Mouse (Mus musculus) layer of hippocampus, adult 11-12 months (tissue): ENCODE data around the gene Elovl6.

ENCODE experiments used
- DNase-seq: peaks from one replicate; pipeline ENCODE4 v3.0.0; 2022; ENCODE audit warnings: low spot score

Gene Elovl6

DNA sequence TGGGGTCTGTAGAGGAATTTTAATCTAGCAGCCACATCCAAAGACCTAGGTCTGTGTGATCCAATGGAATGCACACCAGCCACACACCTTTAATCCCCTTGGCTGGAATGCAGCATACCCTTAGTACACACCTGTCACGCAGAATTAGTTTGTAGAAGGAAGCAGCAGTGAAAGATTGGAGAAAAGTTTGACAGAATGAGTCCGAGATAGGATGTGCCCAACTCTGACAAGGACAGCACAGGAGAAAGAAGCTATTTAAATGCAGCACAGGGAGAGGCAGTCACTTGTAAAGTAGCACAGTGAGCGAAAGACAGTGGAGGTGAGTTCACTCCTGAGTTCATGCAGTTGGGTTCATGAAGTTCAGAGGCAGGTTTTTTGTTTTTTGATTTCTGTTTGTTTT lies 11.2 kb downstream of the Elovl6 start:
- DNase-seq = no peak

- DNase-seq = no peak
Measured at GRCm38 (mm10) chr3:129544217-129544616, 12.1 kb downstream of the Elovl6 start.

- no peak for DNase-seq
Measured at GRCm38 (mm10) chr3:129545228-129545627, 13.1 kb downstream of the Elovl6 start.

- no peak for DNase-seq
Measured at GRCm38 (mm10) chr3:129545801-129546200, 13.6 kb downstream of the Elovl6 start.

- no peak for DNase-seq
Measured at GRCm38 (mm10) chr3:129547837-129548435, 15.8 kb downstream of the Elovl6 start.

- DNase-seq = no peak
Measured at GRCm38 (mm10) chr3:129548760-129549159, 16.6 kb downstream of the Elovl6 start.

- DNase-seq = no peak
Measured at GRCm38 (mm10) chr3:129549546-129549945, 17.4 kb downstream of the Elovl6 start.

DNA sequence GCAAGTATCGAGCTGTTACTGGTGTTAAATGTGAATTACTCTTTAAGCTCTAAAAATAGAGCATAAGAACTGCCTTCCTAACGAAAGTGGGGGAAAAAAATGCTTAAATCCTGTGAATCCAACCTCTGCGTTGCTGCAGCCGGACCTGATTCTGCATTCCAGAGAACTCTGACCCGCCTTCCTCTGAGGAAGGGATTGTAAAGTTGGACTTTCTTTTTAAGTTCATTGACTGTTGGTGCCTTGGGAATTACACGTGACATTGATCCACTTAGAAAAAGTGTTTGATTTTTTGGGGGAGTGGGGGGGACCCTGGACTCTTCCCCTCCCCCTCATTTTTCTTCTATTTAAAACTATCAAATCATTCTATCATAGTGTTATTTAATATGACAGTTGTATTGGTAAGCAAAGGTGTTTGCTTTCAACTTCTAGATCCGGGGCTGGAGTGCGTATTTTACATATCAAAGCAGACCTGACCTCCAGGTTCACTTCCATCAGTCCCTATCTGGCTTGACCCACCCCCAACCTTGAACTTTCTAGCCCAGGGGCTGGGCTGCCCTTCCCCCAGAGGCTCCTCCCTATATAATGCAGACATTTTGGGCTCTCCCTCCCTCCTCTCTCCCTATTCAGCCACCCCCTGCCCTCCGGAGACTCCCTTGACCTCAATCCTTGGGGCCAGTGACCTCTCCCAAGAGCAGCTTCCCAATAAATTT lies 19.6 kb downstream of the Elovl6 start:
- no peak for DNase-seq

- DNase-seq = no peak
Measured at GRCm38 (mm10) chr3:129552370-129552769, 20.2 kb downstream of the Elovl6 start.

DNA sequence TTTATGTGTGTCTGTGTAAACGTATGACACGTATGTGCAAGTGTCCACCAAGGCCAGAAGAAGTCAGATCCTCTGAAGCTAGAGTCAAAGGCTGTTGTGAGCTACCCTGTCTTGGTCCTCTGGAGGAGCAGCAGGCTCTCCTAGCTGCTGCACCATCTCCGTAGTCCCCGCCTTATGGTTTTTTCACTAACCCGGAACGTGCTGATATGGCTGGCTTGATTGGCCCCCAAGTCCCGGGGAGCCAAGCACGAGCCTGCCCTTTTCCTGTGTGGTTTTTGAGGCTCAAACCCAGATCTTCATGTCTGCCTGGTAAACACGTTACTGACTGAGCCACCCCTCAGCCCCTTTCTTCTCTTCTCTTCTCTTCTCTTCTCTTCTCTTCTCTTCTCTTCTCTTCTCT lies 21.0 kb downstream of the Elovl6 start:
- no peak for DNase-seq

- no peak for DNase-seq
Measured at GRCm38 (mm10) chr3:129553661-129554060, 21.5 kb downstream of the Elovl6 start.

- DNase-seq = no peak
Measured at GRCm38 (mm10) chr3:129554436-129554835, 22.3 kb downstream of the Elovl6 start.

DNA sequence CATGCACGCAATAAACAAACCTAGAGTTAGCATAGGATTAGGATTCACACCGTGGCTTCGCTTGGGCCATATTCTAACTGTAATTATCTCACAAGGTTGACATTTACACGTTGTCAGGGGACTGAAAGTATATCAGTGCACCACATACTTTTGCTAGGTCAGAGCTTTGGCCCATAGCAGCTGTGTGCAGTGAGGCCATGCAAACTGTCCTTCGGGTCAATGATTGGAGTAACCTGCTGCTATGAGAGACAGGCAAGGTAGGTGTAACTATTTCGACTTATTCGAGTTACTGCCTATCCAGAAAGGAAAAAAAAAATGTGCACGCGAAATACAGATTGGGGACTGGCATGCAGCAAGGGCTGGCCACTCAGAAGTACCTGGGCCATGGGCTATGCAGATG lies 24.9 kb downstream of the Elovl6 start:
- no peak for DNase-seq

GRCm38 (mm10) chr3:129557566-129557965 lies 25.4 kb downstream of the Elovl6 start:
- no peak for DNase-seq

DNA sequence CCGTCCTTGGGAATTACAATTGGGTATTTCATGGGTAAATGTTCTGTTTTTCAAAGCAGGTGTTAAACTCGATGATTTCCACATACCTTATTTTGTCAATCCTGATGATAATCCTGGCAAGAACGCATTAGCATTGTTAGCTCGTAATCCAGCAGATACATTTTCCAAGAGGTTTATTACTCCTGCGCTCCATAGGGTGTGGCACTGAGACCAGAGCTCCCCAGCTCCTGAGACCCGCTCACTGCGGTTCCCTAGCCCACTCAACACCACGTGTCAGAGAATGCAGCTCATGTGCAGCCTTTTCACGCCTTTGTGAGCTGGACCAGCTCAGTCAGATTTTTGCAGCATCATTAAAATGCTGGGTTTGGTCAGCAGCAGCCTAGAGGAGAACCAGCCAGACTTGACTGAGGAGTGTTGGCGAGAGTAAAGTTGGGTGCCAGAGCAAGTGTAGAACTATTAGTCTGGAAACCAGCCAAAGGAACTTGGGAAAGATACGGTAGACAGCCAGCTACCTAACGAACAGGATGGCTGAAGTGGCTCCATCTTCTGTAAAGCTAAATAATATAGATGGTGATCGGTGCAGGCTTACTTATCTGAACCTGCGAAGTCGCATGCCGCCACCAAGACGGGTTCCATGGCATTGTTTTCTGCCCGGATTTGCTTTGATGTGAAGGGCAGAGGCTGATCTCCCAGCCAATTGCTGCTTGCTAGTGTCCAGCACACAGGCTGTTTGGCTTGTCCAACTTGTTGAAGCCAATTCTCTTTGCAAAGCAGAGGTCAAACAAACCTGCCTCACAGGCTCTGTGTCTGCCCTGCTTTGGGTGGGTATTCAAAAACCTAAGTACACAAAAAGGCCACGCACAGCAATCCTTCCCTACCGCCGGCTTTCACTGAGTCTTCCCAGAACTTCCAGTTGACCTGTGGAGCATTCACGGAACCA lies 26.1 kb downstream of the Elovl6 start:
- DNase-seq = no peak

DNA sequence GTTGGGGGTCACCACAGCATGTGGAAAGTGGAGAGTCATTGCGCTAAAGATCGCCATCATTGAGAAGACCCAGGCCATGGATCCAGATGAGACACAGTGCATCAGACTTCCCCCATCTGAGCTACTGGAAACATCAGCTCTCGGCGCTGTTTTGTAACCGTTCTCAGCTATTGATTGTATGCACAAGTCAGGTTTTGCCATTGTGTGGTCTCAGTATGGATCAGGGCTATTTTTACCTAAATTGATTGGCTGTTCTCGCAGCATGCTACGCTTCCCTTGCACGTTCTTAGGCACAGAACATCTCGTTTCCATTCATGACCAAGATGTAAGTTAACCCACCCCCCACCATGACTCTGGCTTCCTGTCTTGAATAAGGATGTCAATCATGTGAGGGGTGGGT lies 27.9 kb downstream of the Elovl6 start:
- no peak for DNase-seq

- peak; percentile 35 for DNase-seq
Measured at GRCm38 (mm10) chr3:129561011-129561410, 28.9 kb downstream of the Elovl6 start.

GRCm38 (mm10) chr3:129561853-129562252 lies 29.7 kb downstream of the Elovl6 start:
- DNase-seq = no peak

GRCm38 (mm10) chr3:129562411-129562810 lies 30.3 kb downstream of the Elovl6 start:
- no peak for DNase-seq

DNA sequence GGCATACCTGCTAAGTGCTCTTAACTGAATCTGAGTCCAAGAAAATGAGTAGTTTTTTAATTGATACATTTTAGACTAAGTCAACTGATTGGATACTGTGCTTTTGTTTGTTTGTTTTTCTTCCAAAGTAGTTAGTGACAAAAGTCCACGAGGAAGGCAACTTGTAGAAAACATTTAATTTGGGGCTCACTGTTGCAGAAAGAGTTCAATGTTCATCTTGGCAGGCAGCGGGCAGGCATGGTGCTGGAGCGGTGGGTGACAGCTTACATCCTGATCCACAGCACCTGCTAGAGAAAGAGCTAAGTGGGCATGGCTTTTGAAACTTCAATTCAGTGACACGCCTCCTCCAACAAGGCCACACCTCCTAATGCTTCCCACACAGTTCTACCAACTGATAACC lies 31.7 kb downstream of the Elovl6 start:
- no peak for DNase-seq

DNA sequence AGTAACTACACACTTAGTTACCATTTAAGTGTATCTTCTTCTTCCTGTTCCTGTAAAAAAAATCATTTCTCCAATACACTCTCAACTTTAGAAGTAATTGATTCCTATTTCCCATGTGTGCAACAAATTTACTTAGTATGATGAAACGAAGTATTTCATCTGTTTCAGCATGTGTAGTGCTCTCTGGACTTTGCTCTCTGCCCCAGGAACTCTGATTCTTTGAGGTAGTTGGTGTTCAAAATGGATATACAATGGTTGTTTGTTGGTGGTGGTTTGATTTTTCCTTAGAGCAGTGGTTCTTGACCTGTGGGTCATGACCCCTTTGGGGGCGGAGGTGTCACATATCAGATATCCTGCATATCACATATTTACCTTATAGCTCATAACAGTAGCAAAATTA lies 32.7 kb downstream of the Elovl6 start:
- no peak for DNase-seq

GRCm38 (mm10) chr3:129565458-129565857 lies 33.3 kb downstream of the Elovl6 start:
- DNase-seq = no peak

DNA sequence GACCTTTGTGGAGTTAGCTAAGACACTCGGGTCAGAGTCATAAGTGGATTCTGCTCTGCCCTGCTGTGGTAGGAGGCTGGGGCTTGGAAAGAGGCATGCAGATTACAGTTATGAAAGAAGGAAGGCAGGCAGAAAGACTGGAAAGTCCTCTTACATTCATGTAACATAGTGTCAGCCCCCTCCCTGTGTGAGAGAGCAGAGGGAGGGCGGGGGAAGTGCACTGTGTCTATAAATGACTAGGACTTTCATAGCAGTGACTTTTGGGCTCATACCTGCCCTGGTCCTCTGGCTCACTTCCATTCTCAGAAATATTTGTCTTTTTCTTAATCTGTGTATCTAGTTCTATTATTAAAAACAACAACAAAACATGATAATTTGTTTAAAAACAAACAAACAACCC lies 33.9 kb downstream of the Elovl6 start:
- no peak for DNase-seq
